Mouse (Mus musculus) lung, adult 2 months (tissue): ENCODE results near the gene Grk4.

ENCODE experiments used
- CTCF ChIP-seq: fragments of 200-500 bp; IDR thresholded peaks from 2 replicates; pipeline ENCODE4 v1.5.1; 2011; ENCODE audit warnings: mild to moderate bottlenecking, low read length, control low read depth; ENCODE audit not compliant: insufficient read depth
- POLR2A ChIP-seq: fragments of 200-500 bp; IDR thresholded peaks from 2 replicates; pipeline ENCODE4 v1.6.1; 2011; ENCODE audit warnings: low read depth, mild to moderate bottlenecking, control low read depth, low read length, borderline replicate concordance; ENCODE audit errors: extremely low read depth

DNA sequence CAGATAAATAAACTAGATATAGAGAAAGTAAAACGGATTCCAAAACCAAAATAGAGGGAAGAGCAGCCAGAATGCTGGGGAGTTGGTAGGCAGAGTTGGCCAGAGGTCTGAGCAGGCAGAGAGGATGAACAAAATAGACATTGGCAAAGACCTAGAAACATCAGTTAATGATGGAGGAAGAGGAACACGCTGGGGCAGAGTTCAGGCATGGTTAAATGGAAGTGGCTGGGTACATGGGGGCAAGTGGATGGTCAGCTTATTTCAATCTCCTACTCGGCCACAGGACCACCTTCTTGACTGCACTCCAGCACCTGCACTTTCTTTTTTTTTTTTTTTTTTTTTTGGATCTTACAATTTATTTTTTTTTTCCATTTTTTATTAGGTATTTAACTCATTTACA is 18.2 kb upstream of the Grk4 start:
- TF ChIP-seq POLR2A, result no peak
- no peak for TF ChIP-seq CTCF
